Mouse (Mus musculus) kidney, embryonic 16.5 days (tissue): Measurements from ENCODE around the gene Dcun1d3. TPM values are rescaled to one million over a fixed set of nuclear protein-coding genes. Genes with fewer than 3 reads are reported as not detected.

Experiments used
- ATAC-seq: fragments of 200-750 bp; cut with Nextera tagmentation; 2 replicates; pipeline ENCODE4 v1.8.0; 2017; ENCODE audit warnings: moderate TSS enrichment; ENCODE audit not compliant: low FRiP score, low TSS enrichment
- H3K27ac ChIP-seq: fragments of 300-500 bp; sonication (generic); 2 replicates; pipeline ENCODE4 v1.5.1; 2014; ENCODE audit warnings: low read length
- H3K27me3 ChIP-seq: fragments of 300-500 bp; sonication (generic); 2 replicates; pipeline ENCODE4 v1.6.1; 2014; ENCODE audit warnings: low read length, control low read depth, mixed read lengths; ENCODE audit not compliant: insufficient read depth
- H3K36me3 ChIP-seq: fragments of 300-500 bp; sonication (generic); 2 replicates; pipeline ENCODE4 v1.6.1; 2014; ENCODE audit warnings: low read length, control low read depth, mixed read lengths; ENCODE audit not compliant: insufficient read depth
- H3K4me1 ChIP-seq: fragments of 300-500 bp; sonication (generic); 2 replicates; pipeline ENCODE4 v1.6.1; 2014; ENCODE audit warnings: low read length, control low read depth, mixed read lengths; ENCODE audit not compliant: insufficient read depth
- H3K4me2 ChIP-seq: fragments of 300-500 bp; sonication (generic); replicated peaks from 2 replicates; pipeline ENCODE4 v1.6.1; 2014; ENCODE audit warnings: low read depth, low read length
- H3K4me3 ChIP-seq: fragments of 300-500 bp; sonication (generic); 2 replicates; pipeline ENCODE4 v1.5.1; 2014; ENCODE audit warnings: mild to moderate bottlenecking, low read length
- H3K9ac ChIP-seq: fragments of 300-500 bp; sonication (generic); replicated peaks from 2 replicates; pipeline ENCODE4 v1.6.1; 2014; ENCODE audit warnings: low read length
- H3K9me3 ChIP-seq: fragments of 300-500 bp; sonication (generic); 2 replicates; pipeline ENCODE4 v1.6.1; 2016; ENCODE audit warnings: low read length, control low read depth
- WGBS: fragments of 180-500 bp; shearing (Covaris S2); extraction: QIAGEN DNeasy Blood & Tissue Kit; methylation state at CpG from one replicate; pipeline ENCODE4 v1.1.7; 2014; 5-methylcytosine and 5-hydroxymethylcytosine counted together
- polyA plus RNA-seq: library from polyadenylated mRNA; unstranded; fragments of >200 nt; fragmentation: Nextera tagmentation; extraction: Ambion mirVana; gene quantifications from 2 replicates; pipeline ENCODE4 v1.2.1, GENCODE M21; 2015

The Dcun1d3 gene
- polyA plus RNA-seq, 1 experiment from 2014 or later = 11.3 TPM

- WGBS = 86% methylated on average over 2 of the region's 2 CpGs
- H3K36me3 ChIP-seq = 0 out of 2 replicates have a peak, but pooled peaks cover 18% of the 10 kb centered on the region
- no peak overlapping the region for H3K27ac ChIP-seq
- ATAC-seq = no peak
- H3K4me2 ChIP-seq = no peak overlapping the region
- H3K9ac ChIP-seq = no peak overlapping the region
- no peaks in the 10 kb centered on the region for H3K9me3 ChIP-seq
- H3K4me3 ChIP-seq = no peak overlapping the region
- H3K4me1 ChIP-seq = no peaks in the 10 kb centered on the region
- H3K27me3 ChIP-seq = no peaks in the 10 kb centered on the region
Observed at GRCm38 (mm10) chr7:119845541-119845940, 50.6 kb downstream of the Dcun1d3 start.

DNA sequence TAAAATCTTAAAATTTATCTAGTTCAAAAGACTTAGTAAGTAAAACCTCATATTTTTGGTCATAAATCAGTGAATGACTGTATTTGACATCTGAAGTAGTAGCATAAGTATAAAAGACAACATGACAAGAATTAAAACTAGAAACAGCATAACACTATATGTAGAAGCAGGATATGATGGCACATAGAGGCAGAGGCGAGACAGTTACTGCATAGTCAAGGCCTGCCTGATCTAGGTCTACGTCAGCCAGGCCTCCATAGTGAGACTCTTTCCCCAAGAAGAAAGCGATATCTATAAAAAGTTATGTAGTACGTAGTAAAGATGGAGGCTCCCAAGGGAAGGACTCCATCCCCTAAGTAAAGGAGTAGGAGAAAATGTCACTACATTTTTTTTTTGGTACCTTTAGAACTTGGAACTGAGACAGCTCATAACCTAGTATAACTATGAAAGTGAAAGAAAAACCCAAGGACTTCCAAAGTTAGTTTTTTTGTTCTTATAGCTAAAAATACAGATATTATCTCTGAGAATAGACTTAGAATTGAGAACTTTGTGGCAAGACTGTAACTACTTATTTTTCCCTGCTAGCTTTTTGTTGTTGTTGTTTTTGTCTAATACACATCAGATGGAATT lies 54.2 kb downstream of the Dcun1d3 start:
- Histone ChIP-seq H3K4me2 (no peak overlapping the region), H3K4me1 (no peaks in the 10 kb centered on the region), H3K27me3 (no peaks in the 10 kb centered on the region), H3K36me3 (0 out of 2 replicates have a peak, but pooled peaks cover 13% of the 10 kb centered on the region), H3K27ac (no peak overlapping the region), H3K9ac (no peak overlapping the region), H3K4me3 (no peak overlapping the region), H3K9me3 (no peaks in the 10 kb centered on the region)
- WGBS = 97% methylated on average over 4 of the region's 4 CpGs
- no peak for ATAC-seq

GRCm38 (mm10) chr7:119835996-119836777 lies 59.9 kb downstream of the Dcun1d3 start:
- 96% methylated on average over 4 of the region's 4 CpGs for WGBS
- Histone ChIP-seq H3K9ac (no peak overlapping the region), H3K27ac (no peak overlapping the region), H3K9me3 (no peaks in the 10 kb centered on the region), H3K27me3 (no peaks in the 10 kb centered on the region), H3K36me3 (peaks cover 6% of the 10 kb centered on the region), H3K4me2 (no peak overlapping the region), H3K4me1 (no peaks in the 10 kb centered on the region), H3K4me3 (no peak overlapping the region)
- ATAC-seq = no peak

DNA sequence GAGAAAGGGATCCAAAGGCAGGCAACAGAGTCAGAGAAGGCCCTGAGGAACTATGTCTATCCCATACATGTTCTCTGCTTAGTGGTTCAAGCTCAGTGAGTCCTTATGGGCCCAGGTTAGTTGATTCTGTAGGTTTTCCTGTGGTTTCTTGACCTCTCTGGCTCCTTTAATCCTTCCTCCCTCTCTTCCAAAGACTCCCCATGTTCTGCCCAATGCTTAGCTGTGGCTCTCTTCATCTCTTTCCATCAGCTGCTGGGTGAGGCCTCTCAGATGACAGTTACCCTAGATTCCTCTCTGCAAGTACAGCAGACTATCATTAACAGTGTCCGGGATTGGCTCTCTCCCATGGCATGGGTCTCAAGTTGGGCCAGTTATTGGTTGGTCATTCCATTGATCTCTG lies 60.7 kb downstream of the Dcun1d3 start:
- 96% methylated on average over 1 of the region's 1 CpGs for WGBS
- ATAC-seq = no peak
- H3K27me3 ChIP-seq = no peaks in the 10 kb centered on the region

GRCm38 (mm10) chr7:119808723-119809122 lies 87.4 kb downstream of the Dcun1d3 start:
- no peaks in the 10 kb centered on the region for H3K4me1 ChIP-seq
- H3K4me3 ChIP-seq = no peak overlapping the region
- no peaks in the 10 kb centered on the region for H3K27me3 ChIP-seq
- no peaks in the 10 kb centered on the region for H3K9me3 ChIP-seq
- no peak overlapping the region for H3K27ac ChIP-seq
- no peak for ATAC-seq
- 91% methylated on average over 3 of the region's 3 CpGs for WGBS
- H3K9ac ChIP-seq = no peak overlapping the region
- peaks cover 32% of the 10 kb centered on the region; the same call in 1 of the 2 replicates for H3K36me3 ChIP-seq
- H3K4me2 ChIP-seq = no peak overlapping the region

More for the DNA sequence above, 60.7 kb downstream of the Dcun1d3 start:
- H3K4me1 ChIP-seq = no peaks in the 10 kb centered on the region
- no peak overlapping the region for H3K4me2 ChIP-seq
- no peak overlapping the region for H3K4me3 ChIP-seq
- no peak overlapping the region for H3K9ac ChIP-seq
- no peak overlapping the region for H3K27ac ChIP-seq
- no peaks in the 10 kb centered on the region for H3K9me3 ChIP-seq
- H3K36me3 ChIP-seq = peaks cover 6% of the 10 kb centered on the region

DNA sequence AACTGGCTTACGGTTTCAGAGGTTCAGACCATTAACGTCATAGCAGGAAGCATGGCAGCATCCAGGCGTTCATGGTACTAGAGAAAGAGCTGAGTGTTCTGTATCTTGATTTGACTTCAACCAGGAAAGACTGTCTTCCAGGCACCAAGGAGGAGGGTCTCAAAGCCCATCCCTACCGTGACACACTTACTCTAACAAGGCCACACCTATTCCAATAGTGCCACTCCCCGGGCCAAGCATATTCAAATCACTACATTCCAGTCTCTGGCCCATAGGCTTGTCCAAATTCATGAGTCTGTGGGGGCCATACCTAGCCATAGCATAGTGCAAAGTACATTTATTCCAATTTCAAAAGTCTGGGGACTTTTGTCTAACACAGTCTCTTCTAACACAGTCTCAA lies 88.7 kb downstream of the Dcun1d3 start:
- Histone ChIP-seq H3K27me3 (no peaks in the 10 kb centered on the region), H3K9me3 (no peaks in the 10 kb centered on the region), H3K4me1 (no peaks in the 10 kb centered on the region), H3K9ac (no peak overlapping the region), H3K4me3 (no peak overlapping the region), H3K4me2 (no peak overlapping the region), H3K27ac (no peak overlapping the region), H3K36me3 (peaks cover 32% of the 10 kb centered on the region; the same call in 1 of the 2 replicates)
- 91% methylated on average over 5 of the region's 5 CpGs for WGBS
- no peak for ATAC-seq

Other genes with a start within 250 kb of the Dcun1d3 start
- gene Acsm4, start 206.3 kb downstream of the Dcun1d3 start, polyA plus RNA-seq = not detected in 2 replicates
- gene Thumpd1, start 175.5 kb downstream of the Dcun1d3 start, polyA plus RNA-seq = 84.4 and 85.7 TPM in 2 replicates
- gene Acsm3, start 135.4 kb downstream of the Dcun1d3 start, polyA plus RNA-seq = 0.92 and 1.1 TPM in 2 replicates
- 23.9 and 27.7 TPM in 2 replicates for gene Rexo5, start 102.3 kb downstream of the Dcun1d3 start, polyA plus RNA-seq
- gene Eri2, start 102.2 kb downstream of the Dcun1d3 start, polyA plus RNA-seq = 26.2 and 26.5 TPM in 2 replicates
- 6.5 and 7.4 TPM in 2 replicates for gene Lyrm1, start 437 bp downstream of the Dcun1d3 start, polyA plus RNA-seq
- gene Dnah3, start 199.0 kb upstream of the Dcun1d3 start, polyA plus RNA-seq = not detected in 2 replicates
- gene Tmem159, start 206.1 kb upstream of the Dcun1d3 start, polyA plus RNA-seq = 34.3 and 40.4 TPM in 2 replicates
- not detected in 2 replicates for gene Zp2, start 249.0 kb upstream of the Dcun1d3 start, polyA plus RNA-seq